Mouse (Mus musculus): Measurements from ENCODE around the gene Fam198b. TPM values are rescaled to one million over a fixed set of nuclear protein-coding genes. Genes with fewer than 3 reads are reported as not detected.

The Fam198b gene
- polyA plus RNA-seq, 1 experiment from 2014 or later, result 3.1 TPM

DNA sequence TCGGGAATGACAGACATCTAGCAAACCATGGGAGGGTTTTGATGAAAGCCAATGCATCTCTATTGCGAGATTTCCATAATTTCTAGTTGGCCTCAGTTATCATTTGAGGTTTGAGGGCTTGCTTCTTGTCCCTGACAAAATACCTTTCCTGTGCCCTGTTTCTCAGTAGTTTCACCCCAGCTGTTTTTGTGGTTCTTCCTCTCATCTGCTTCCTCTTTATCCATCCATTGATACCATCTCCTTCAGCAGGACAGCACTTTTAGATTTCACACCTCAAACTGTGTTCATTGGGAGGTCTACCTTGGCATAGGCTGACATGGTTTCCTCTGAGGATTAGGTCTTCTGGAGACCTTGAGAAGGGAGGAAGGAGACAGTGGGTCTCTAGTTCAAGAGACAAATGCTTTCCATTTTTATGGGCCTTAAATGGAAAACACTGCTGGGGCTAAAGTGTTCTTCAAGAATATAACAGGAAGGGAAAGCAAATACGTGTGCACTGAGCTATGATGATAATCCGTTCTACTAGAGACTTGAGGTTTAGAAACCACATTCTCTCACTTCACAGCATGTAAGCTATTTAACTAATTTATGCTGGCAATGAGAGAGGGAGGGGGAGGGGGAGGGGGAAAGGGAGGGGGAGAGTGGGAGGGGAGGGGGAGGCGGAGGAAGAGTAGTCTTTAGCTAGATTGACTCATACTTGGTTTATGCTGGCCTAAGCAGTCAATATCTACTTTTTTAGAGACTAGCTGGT, 41.8 kb downstream of the Fam198b start:
- Histone ChIP-seq H3K27ac (ENCODE audit: low read depth, low read length) (no peak overlapping the region), H3K4me2 (replicated peaks; ENCODE audit: low read depth, low read length) (no peak overlapping the region), H3K4me1 (replicated peaks; ENCODE audit: control insufficient read depth, insufficient read depth, low read length) (no peaks in the 10 kb centered on the region), H3K36me3 (ENCODE audit: control insufficient read depth, insufficient read depth, low read length) (no peaks in the 10 kb centered on the region), H3K9me3 (ENCODE audit: control insufficient read depth, low read length) (no peaks in the 10 kb centered on the region), H3K27me3 (ENCODE audit: control insufficient read depth, insufficient read depth, low read length) (no peaks in the 10 kb centered on the region), H3K4me3 (ENCODE audit: low read depth, low read length) (no peak overlapping the region), H3K9ac (ENCODE audit: low read depth, low read length) (no peak overlapping the region)
- ATAC-seq (ENCODE audit: low FRiP score), result no peak
- 81% methylated on average over 4 of the region's 5 CpGs for WGBS
- DNase-seq (ENCODE audit: low spot score), result no peak

- no peaks in the 10 kb centered on the region for H3K36me3 ChIP-seq (ENCODE audit: control insufficient read depth, insufficient read depth, low read length)
- H3K27me3 ChIP-seq (ENCODE audit: control insufficient read depth, insufficient read depth, low read length), result no peaks in the 10 kb centered on the region
- no peaks in the 10 kb centered on the region for H3K4me1 ChIP-seq (replicated peaks; ENCODE audit: control insufficient read depth, insufficient read depth, low read length)
- DNase-seq (ENCODE audit: low spot score), result peak; percentile 22
- H3K9me3 ChIP-seq (ENCODE audit: control insufficient read depth, low read length), result no peaks in the 10 kb centered on the region
- H3K4me2 ChIP-seq (replicated peaks; ENCODE audit: low read depth, low read length), result no peak overlapping the region
- no peak overlapping the region for H3K27ac ChIP-seq (ENCODE audit: low read depth, low read length)
- no peak overlapping the region for H3K9ac ChIP-seq (ENCODE audit: low read depth, low read length)
- WGBS, result 63% methylated on average over 4 of the region's 4 CpGs
- H3K4me3 ChIP-seq (ENCODE audit: low read depth, low read length), result no peak overlapping the region
- peak; percentile 59; the same call in 1 of the 2 replicates for ATAC-seq (ENCODE audit: low FRiP score)
These were observed 42.7 kb downstream of the Fam198b start for GRCm38 (mm10) chr3:79927050-79927449.

DNA sequence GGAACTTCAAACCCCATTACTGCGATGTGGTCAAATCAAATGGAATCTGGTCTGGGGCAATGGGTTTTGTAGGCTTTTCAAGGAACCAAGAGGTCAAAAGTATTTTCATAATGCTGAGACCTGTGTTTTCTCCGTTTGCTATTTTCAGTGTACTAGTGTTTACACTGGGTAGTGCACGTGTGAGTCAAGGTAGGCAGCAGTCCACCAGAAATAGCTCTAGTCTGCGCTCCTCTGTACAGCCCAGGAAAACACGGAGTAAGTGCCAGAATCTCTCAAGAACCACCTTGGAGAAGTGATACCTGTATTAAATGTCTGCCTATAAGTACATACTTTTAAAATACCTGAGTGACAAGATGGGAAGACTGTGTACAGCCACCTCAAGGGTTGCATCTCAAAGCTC, 44.1 kb downstream of the Fam198b start:
- H3K9ac ChIP-seq (ENCODE audit: low read depth, low read length), result no peak overlapping the region
- no peak overlapping the region for H3K27ac ChIP-seq (ENCODE audit: low read depth, low read length)
- no peaks in the 10 kb centered on the region for H3K9me3 ChIP-seq (ENCODE audit: control insufficient read depth, low read length)
- H3K27me3 ChIP-seq (ENCODE audit: control insufficient read depth, insufficient read depth, low read length), result no peaks in the 10 kb centered on the region
- no peaks in the 10 kb centered on the region for H3K36me3 ChIP-seq (ENCODE audit: control insufficient read depth, insufficient read depth, low read length)
- ATAC-seq (ENCODE audit: low FRiP score), result no peak
- H3K4me3 ChIP-seq (ENCODE audit: low read depth, low read length), result no peak overlapping the region
- 89% methylated on average over 5 of the region's 5 CpGs for whole genome bisulfite sequencing
- H3K4me1 ChIP-seq (replicated peaks; ENCODE audit: control insufficient read depth, insufficient read depth, low read length), result no peaks in the 10 kb centered on the region
- no peak for DNase-seq (ENCODE audit: low spot score)
- H3K4me2 ChIP-seq (replicated peaks; ENCODE audit: low read depth, low read length), result no peak overlapping the region

DNA sequence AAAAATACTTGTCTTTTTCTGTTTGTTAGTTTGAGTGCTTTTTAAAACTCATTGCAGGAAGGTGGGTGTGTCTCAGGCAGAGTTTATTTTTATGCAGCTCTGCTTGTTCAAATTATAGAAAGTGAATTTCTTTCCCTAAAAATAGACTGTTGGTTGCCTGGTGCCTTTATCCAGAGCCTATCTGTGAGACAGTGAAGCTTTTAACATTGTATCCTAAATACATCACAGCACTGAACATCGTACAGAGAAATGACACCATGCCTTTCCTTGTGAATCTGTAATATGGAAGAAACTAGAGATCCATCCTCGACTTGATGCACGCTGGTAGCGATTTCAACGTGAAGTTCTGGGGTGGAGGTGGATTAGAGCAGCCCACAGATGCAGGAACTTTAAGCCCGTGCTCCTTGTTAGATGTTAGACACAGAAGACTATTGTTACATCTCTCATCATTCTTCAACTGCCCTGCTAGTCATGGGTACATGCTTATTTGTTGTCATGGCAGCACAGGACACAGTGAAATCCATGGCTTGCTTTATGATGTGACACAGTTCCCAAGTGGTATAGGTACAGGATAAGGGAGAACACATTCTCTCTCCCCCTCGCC, 45.9 kb downstream of the Fam198b start:
- DNase-seq (ENCODE audit: low spot score) (peak; percentile 31), ATAC-seq (ENCODE audit: low FRiP score) (peak; percentile 93)
- Histone ChIP-seq H3K36me3 (ENCODE audit: control insufficient read depth, insufficient read depth, low read length) (no peaks in the 10 kb centered on the region), H3K27me3 (ENCODE audit: control insufficient read depth, insufficient read depth, low read length) (no peaks in the 10 kb centered on the region), H3K4me3 (ENCODE audit: low read depth, low read length) (no peak overlapping the region), H3K4me1 (replicated peaks; ENCODE audit: control insufficient read depth, insufficient read depth, low read length) (no peaks in the 10 kb centered on the region), H3K9me3 (ENCODE audit: control insufficient read depth, low read length) (no peaks in the 10 kb centered on the region), H3K9ac (ENCODE audit: low read depth, low read length) (no peak overlapping the region), H3K27ac (ENCODE audit: low read depth, low read length) (no peak overlapping the region; the same call in 1 of the 2 replicates), H3K4me2 (replicated peaks; ENCODE audit: low read depth, low read length) (no peak overlapping the region)
- 38% methylated on average over 7 of the region's 7 CpGs for WGBS

DNA sequence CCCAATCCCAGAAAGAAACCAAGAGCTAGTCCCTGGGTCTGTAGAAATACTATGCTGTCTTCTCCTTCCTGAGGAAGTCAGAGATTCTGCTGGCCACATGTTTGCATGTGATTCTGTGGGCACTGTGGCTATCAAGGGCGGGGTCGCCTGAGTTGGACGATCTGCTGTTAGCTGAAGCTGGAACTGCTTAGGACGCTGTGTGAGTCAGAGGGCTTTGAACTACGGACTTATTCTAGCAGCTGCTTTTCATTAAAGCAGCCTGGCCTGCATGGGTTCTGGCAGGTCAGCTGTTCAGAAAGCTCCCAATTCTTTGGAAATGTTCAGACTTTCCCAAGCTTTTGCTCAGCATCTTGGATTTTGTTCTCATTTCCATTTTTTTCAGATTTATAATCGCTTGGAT, 51.9 kb downstream of the Fam198b start:
- Histone ChIP-seq H3K4me3 (ENCODE audit: low read depth, low read length) (no peak overlapping the region), H3K27ac (ENCODE audit: low read depth, low read length) (no peak overlapping the region), H3K9ac (ENCODE audit: low read depth, low read length) (no peak overlapping the region), H3K27me3 (ENCODE audit: control insufficient read depth, insufficient read depth, low read length) (no peaks in the 10 kb centered on the region), H3K4me2 (replicated peaks; ENCODE audit: low read depth, low read length) (no peak overlapping the region), H3K4me1 (replicated peaks; ENCODE audit: control insufficient read depth, insufficient read depth, low read length) (no peaks in the 10 kb centered on the region), H3K36me3 (ENCODE audit: control insufficient read depth, insufficient read depth, low read length) (no peaks in the 10 kb centered on the region), H3K9me3 (ENCODE audit: control insufficient read depth, low read length) (no peaks in the 10 kb centered on the region)
- ATAC-seq (ENCODE audit: low FRiP score) (no peak), DNase-seq (ENCODE audit: low spot score) (peak; percentile 13)
- WGBS, result 73% methylated on average over 6 of the region's 6 CpGs

DNA sequence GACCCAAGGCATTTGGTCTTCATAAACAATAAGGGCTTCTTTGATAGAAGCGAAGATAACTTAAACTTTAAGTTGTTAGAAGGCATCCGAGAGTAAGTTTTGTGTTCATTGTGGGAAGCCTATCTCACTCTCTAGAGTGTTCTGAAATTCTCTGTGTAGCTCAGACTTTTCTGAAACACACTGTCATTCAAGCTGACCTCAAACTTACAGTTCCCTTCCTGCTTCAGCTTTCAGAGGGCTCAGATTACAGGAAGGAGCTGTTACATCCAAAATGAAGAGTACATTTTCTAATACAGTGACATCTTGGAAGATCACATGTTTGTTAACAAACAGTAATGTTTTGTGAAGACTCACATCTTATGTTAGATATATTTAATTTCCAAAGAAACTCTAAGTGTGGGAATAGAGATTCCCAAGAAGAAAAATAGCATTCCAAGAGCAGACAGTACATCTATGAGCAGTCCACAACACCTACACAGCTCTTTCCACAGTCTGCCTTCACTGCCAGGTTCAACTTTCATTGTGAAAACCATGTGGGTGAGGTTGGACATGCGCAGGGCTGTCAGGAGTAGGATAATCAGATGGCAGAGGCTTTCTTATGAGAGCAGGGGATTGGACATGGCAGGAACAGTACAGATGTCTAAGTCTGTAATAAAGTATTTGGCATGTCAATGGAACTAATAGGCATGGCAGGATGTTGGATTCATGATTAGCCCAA, 52.6 kb downstream of the Fam198b start:
- Histone ChIP-seq H3K27me3 (ENCODE audit: control insufficient read depth, insufficient read depth, low read length) (no peaks in the 10 kb centered on the region), H3K9me3 (ENCODE audit: control insufficient read depth, low read length) (no peaks in the 10 kb centered on the region), H3K36me3 (ENCODE audit: control insufficient read depth, insufficient read depth, low read length) (no peaks in the 10 kb centered on the region), H3K4me1 (replicated peaks; ENCODE audit: control insufficient read depth, insufficient read depth, low read length) (no peaks in the 10 kb centered on the region), H3K27ac (ENCODE audit: low read depth, low read length) (no peak overlapping the region), H3K4me3 (ENCODE audit: low read depth, low read length) (no peak overlapping the region), H3K9ac (ENCODE audit: low read depth, low read length) (no peak overlapping the region), H3K4me2 (replicated peaks; ENCODE audit: low read depth, low read length) (no peak overlapping the region)
- DNase-seq (ENCODE audit: low spot score) (no peak), ATAC-seq (ENCODE audit: low FRiP score) (no peak)
- WGBS, result 82% methylated on average over 3 of the region's 3 CpGs

- Histone ChIP-seq H3K9me3 (ENCODE audit: control insufficient read depth, low read length) (no peaks in the 10 kb centered on the region), H3K27ac (ENCODE audit: low read depth, low read length) (no peak overlapping the region), H3K4me1 (replicated peaks; ENCODE audit: control insufficient read depth, insufficient read depth, low read length) (no peaks in the 10 kb centered on the region), H3K27me3 (ENCODE audit: control insufficient read depth, insufficient read depth, low read length) (no peaks in the 10 kb centered on the region), H3K4me3 (ENCODE audit: low read depth, low read length) (no peak overlapping the region), H3K4me2 (replicated peaks; ENCODE audit: low read depth, low read length) (no peak overlapping the region), H3K36me3 (ENCODE audit: control insufficient read depth, insufficient read depth, low read length) (no peaks in the 10 kb centered on the region), H3K9ac (ENCODE audit: low read depth, low read length) (no peak overlapping the region)
- WGBS, result 74% methylated on average over 1 of the region's 1 CpGs
- DNase-seq (ENCODE audit: low spot score) (no peak), ATAC-seq (ENCODE audit: low FRiP score) (no peak)
These were observed 63.4 kb downstream of the Fam198b start for GRCm38 (mm10) chr3:79947736-79948135.

- no peak for DNase-seq (ENCODE audit: low spot score)
- Histone ChIP-seq H3K4me3 (ENCODE audit: low read depth, low read length) (no peak overlapping the region), H3K27me3 (ENCODE audit: control insufficient read depth, insufficient read depth, low read length) (no peaks in the 10 kb centered on the region), H3K9ac (ENCODE audit: low read depth, low read length) (no peak overlapping the region), H3K27ac (ENCODE audit: low read depth, low read length) (no peak overlapping the region), H3K36me3 (ENCODE audit: control insufficient read depth, insufficient read depth, low read length) (no peaks in the 10 kb centered on the region), H3K4me1 (replicated peaks; ENCODE audit: control insufficient read depth, insufficient read depth, low read length) (no peaks in the 10 kb centered on the region), H3K4me2 (replicated peaks; ENCODE audit: low read depth, low read length) (no peak overlapping the region), H3K9me3 (ENCODE audit: control insufficient read depth, low read length) (no peaks in the 10 kb centered on the region)
- 83% methylated on average over 2 of the region's 2 CpGs for WGBS
- ATAC-seq (ENCODE audit: low FRiP score), result no peak
These were observed 63.8 kb downstream of the Fam198b start for GRCm38 (mm10) chr3:79948151-79948550.

Measured in hindbrain, embryonic 11.5 days (tissue).